Mouse (Mus musculus): ENCODE results near the gene Otop3. TPM values are rescaled to one million over a fixed set of nuclear protein-coding genes. Genes with fewer than 3 reads are reported as not detected.

The Otop3 gene
- polyA plus RNA-seq, 1 experiment = not detected

GRCm38 (mm10) chr11:115359726-115360125 lies 25.2 kb downstream of the Otop3 start:
- H3K4me1 ChIP-seq (ENCODE audit: control insufficient read depth, insufficient read depth, low read length) = no peaks in the 10 kb centered on the region
- no peaks in the 10 kb centered on the region for H3K27me3 ChIP-seq (ENCODE audit: control insufficient read depth, insufficient read depth, low read length, poor library complexity, severe bottlenecking)
- no peaks in the 10 kb centered on the region for H3K36me3 ChIP-seq (ENCODE audit: control insufficient read depth, insufficient read depth, low read length, poor library complexity, severe bottlenecking)
- no peak overlapping the region for H3K27ac ChIP-seq (ENCODE audit: insufficient read depth, low read length)
- H3K9ac ChIP-seq (ENCODE audit: low read depth, poor library complexity, severe bottlenecking) = no peak overlapping the region
- H3K4me3 ChIP-seq (ENCODE audit: low read depth, low read length) = no peak overlapping the region
- H3K9me3 ChIP-seq (replicated peaks; ENCODE audit: control insufficient read depth, insufficient read depth, low read length, poor library complexity, severe bottlenecking) = no peaks in the 10 kb centered on the region
- no peak for TF ChIP-seq POLR2A (IDR thresholded peaks at IDR 0.05; ENCODE audit: insufficient read depth, low read length)
- TF ChIP-seq EP300 (IDR thresholded peaks at IDR 0.05; ENCODE audit: insufficient read depth, low read depth, low read length) = no peak
- peak; percentile 29 for TF ChIP-seq CTCF (IDR thresholded peaks at IDR 0.05; ENCODE audit: low read depth, low read length)

- peaks cover 6% of the 10 kb centered on the region; the same call in 1 of the 2 replicates for H3K27me3 ChIP-seq (ENCODE audit: control insufficient read depth, insufficient read depth, low read length, poor library complexity, severe bottlenecking)
- H3K4me3 ChIP-seq (ENCODE audit: low read depth, low read length) = no peak overlapping the region
- no peaks in the 10 kb centered on the region for H3K9me3 ChIP-seq (replicated peaks; ENCODE audit: control insufficient read depth, insufficient read depth, low read length, poor library complexity, severe bottlenecking)
- H3K9ac ChIP-seq (ENCODE audit: low read depth, poor library complexity, severe bottlenecking) = no peak overlapping the region
- no peak overlapping the region for H3K27ac ChIP-seq (ENCODE audit: insufficient read depth, low read length)
- H3K36me3 ChIP-seq (ENCODE audit: control insufficient read depth, insufficient read depth, low read length, poor library complexity, severe bottlenecking) = no peaks in the 10 kb centered on the region
- TF ChIP-seq CTCF (IDR thresholded peaks at IDR 0.05; ENCODE audit: low read depth, low read length) (no peak), POLR2A (IDR thresholded peaks at IDR 0.05; ENCODE audit: insufficient read depth, low read length) (no peak), EP300 (IDR thresholded peaks at IDR 0.05; ENCODE audit: insufficient read depth, low read depth, low read length) (no peak)
- no peaks in the 10 kb centered on the region for H3K4me1 ChIP-seq (ENCODE audit: control insufficient read depth, insufficient read depth, low read length)
Measured at GRCm38 (mm10) chr11:115364136-115364535, 29.6 kb downstream of the Otop3 start.

- Histone ChIP-seq H3K4me3 (ENCODE audit: low read depth, low read length) (no peak overlapping the region), H3K4me1 (ENCODE audit: control insufficient read depth, insufficient read depth, low read length) (no peaks in the 10 kb centered on the region), H3K27ac (ENCODE audit: insufficient read depth, low read length) (no peak overlapping the region), H3K36me3 (ENCODE audit: control insufficient read depth, insufficient read depth, low read length, poor library complexity, severe bottlenecking) (no peaks in the 10 kb centered on the region), H3K9me3 (replicated peaks; ENCODE audit: control insufficient read depth, insufficient read depth, low read length, poor library complexity, severe bottlenecking) (no peaks in the 10 kb centered on the region), H3K9ac (ENCODE audit: low read depth, poor library complexity, severe bottlenecking) (no peak overlapping the region), H3K27me3 (ENCODE audit: control insufficient read depth, insufficient read depth, low read length, poor library complexity, severe bottlenecking) (peaks cover 6% of the 10 kb centered on the region; the same call in 1 of the 2 replicates)
- TF ChIP-seq POLR2A (IDR thresholded peaks at IDR 0.05; ENCODE audit: insufficient read depth, low read length) = no peak
- TF ChIP-seq CTCF (IDR thresholded peaks at IDR 0.05; ENCODE audit: low read depth, low read length) = no peak
- TF ChIP-seq EP300 (IDR thresholded peaks at IDR 0.05; ENCODE audit: insufficient read depth, low read depth, low read length) = no peak
Measured at GRCm38 (mm10) chr11:115366039-115366705, 31.6 kb downstream of the Otop3 start.

GRCm38 (mm10) chr11:115366706-115367394 lies 32.3 kb downstream of the Otop3 start:
- no peaks in the 10 kb centered on the region for H3K4me1 ChIP-seq (ENCODE audit: control insufficient read depth, insufficient read depth, low read length)
- H3K27ac ChIP-seq (ENCODE audit: insufficient read depth, low read length) = no peak overlapping the region
- H3K9me3 ChIP-seq (replicated peaks; ENCODE audit: control insufficient read depth, insufficient read depth, low read length, poor library complexity, severe bottlenecking) = no peaks in the 10 kb centered on the region
- peak overlapping the region; percentile 81 for H3K9ac ChIP-seq (ENCODE audit: low read depth, poor library complexity, severe bottlenecking)
- H3K27me3 ChIP-seq (ENCODE audit: control insufficient read depth, insufficient read depth, low read length, poor library complexity, severe bottlenecking) = peaks cover 6% of the 10 kb centered on the region; the same call in 1 of the 2 replicates
- peak overlapping the region; percentile 91 for H3K4me3 ChIP-seq (ENCODE audit: low read depth, low read length)
- TF ChIP-seq POLR2A (IDR thresholded peaks at IDR 0.05; ENCODE audit: insufficient read depth, low read length) (no peak), EP300 (IDR thresholded peaks at IDR 0.05; ENCODE audit: insufficient read depth, low read depth, low read length) (no peak), CTCF (IDR thresholded peaks at IDR 0.05; ENCODE audit: low read depth, low read length) (no peak)
- no peaks in the 10 kb centered on the region for H3K36me3 ChIP-seq (ENCODE audit: control insufficient read depth, insufficient read depth, low read length, poor library complexity, severe bottlenecking)

- Histone ChIP-seq H3K27ac (ENCODE audit: insufficient read depth, low read length) (no peak within 1 kb of the TSS), H3K36me3 (ENCODE audit: control insufficient read depth, insufficient read depth, low read length, poor library complexity, severe bottlenecking) (no peaks in the 10 kb centered on the region), H3K4me1 (ENCODE audit: control insufficient read depth, insufficient read depth, low read length) (no peaks in the 10 kb centered on the region), H3K27me3 (ENCODE audit: control insufficient read depth, insufficient read depth, low read length, poor library complexity, severe bottlenecking) (peaks cover 6% of the 10 kb centered on the region; the same call in 1 of the 2 replicates), H3K9me3 (replicated peaks; ENCODE audit: control insufficient read depth, insufficient read depth, low read length, poor library complexity, severe bottlenecking) (no peaks in the 10 kb centered on the region), H3K4me3 (ENCODE audit: low read depth, low read length) (peak within 1 kb of the TSS; percentile 91), H3K9ac (ENCODE audit: low read depth, poor library complexity, severe bottlenecking) (peak within 1 kb of the TSS; percentile 81)
- no peak for TF ChIP-seq EP300 (IDR thresholded peaks at IDR 0.05; ENCODE audit: insufficient read depth, low read depth, low read length)
- peak; percentile 20 for TF ChIP-seq POLR2A (IDR thresholded peaks at IDR 0.05; ENCODE audit: insufficient read depth, low read length)
Measured at GRCm38 (mm10) chr11:115367395-115367944, 32.9 kb downstream of the Otop3 start, which contains the start of gene Hid1. Gene Hid1 (minus strand): TSS chr11:115367756.

Measured in ES-Bruce4 (cell line).